Mouse (Mus musculus): ENCODE results near the gene Unc13a. TPM values are rescaled to one million over a fixed set of nuclear protein-coding genes. Genes with fewer than 3 reads are reported as not detected.

The Unc13a gene
- polyA plus RNA-seq, 1 experiment from 2014 or later = 0.50 TPM

DNA sequence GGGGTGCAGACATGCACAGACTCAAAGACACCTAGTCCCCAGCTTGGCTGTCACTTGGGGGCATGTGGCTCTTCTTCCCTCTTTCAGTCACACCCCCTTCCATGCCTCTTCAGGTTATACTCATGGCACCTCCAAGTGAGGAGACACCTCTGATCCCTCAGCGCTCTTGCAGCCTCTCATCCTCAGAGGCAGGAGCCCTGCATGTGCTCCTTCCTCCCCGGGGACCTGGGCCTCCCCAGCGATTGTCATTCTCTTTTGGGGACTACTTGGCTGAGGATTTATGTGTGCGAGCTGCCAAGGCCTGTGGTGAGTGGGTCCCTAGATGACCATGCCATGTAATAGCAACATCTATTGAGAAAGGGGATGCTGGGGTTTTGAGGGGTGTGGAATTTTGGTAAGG, 6.7 kb upstream of the Unc13a start:
- ATAC-seq (replicated peaks; ENCODE audit: low FRiP score, low read depth) (no peak), DNase-seq (ENCODE audit: low spot score) (no peak)
- TF ChIP-seq CTCF (IDR thresholded peaks at IDR 0.05; ENCODE audit: low read depth) = no peak
- H3K4me2 ChIP-seq (ENCODE audit: low read length) = no peak overlapping the region
- 56% methylated on average over 4 of the region's 4 CpGs for WGBS
- no peaks in the 10 kb centered on the region for H3K9me3 ChIP-seq (replicated peaks; ENCODE audit: low read length)
- H3K27ac ChIP-seq = no peak overlapping the region
- peaks cover 12% of the 10 kb centered on the region for H3K4me1 ChIP-seq (replicated peaks; ENCODE audit: insufficient read depth, low read length)
- no peaks in the 10 kb centered on the region for H3K36me3 ChIP-seq (ENCODE audit: insufficient read depth, low read length)
- peaks cover 41% of the 10 kb centered on the region for H3K27me3 ChIP-seq (ENCODE audit: insufficient read depth, low read length)
- no peak overlapping the region for H3K9ac ChIP-seq (ENCODE audit: low read depth, low read length)
- H3K4me3 ChIP-seq (replicated peaks; ENCODE audit: low read depth, low read length) = no peak overlapping the region

DNA sequence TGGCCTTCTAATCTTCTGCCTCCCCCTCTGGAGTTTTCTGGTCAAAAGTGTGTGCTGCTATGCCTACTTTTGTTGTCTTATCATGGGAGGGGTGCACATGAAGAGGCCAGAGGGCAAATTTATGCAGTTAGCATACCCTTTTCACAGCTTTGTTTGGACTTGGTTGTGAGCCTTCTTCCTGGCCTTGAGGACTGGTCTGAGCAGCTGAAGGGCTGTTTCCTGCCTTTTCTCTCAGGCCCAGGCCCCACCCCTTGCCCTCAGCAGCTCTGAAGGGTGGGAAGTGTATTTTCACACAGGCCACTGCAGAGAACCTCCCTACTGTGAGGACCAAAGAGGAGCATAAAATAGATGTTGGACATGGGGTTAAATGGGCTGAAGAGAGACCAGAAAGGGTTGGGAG, 6.0 kb upstream of the Unc13a start:
- peaks cover 12% of the 10 kb centered on the region for H3K4me1 ChIP-seq (replicated peaks; ENCODE audit: insufficient read depth, low read length)
- no peaks in the 10 kb centered on the region for H3K9me3 ChIP-seq (replicated peaks; ENCODE audit: low read length)
- ATAC-seq (replicated peaks; ENCODE audit: low FRiP score, low read depth) (no peak), DNase-seq (ENCODE audit: low spot score) (no peak)
- no peaks in the 10 kb centered on the region for H3K36me3 ChIP-seq (ENCODE audit: insufficient read depth, low read length)
- H3K9ac ChIP-seq (ENCODE audit: low read depth, low read length) = no peak overlapping the region
- no peak overlapping the region for H3K4me3 ChIP-seq (replicated peaks; ENCODE audit: low read depth, low read length)
- TF ChIP-seq CTCF (IDR thresholded peaks at IDR 0.05; ENCODE audit: low read depth) = no peak
- peaks cover 34% of the 10 kb centered on the region for H3K27me3 ChIP-seq (ENCODE audit: insufficient read depth, low read length)
- no peak overlapping the region for H3K4me2 ChIP-seq (ENCODE audit: low read length)
- no peak overlapping the region for H3K27ac ChIP-seq

DNA sequence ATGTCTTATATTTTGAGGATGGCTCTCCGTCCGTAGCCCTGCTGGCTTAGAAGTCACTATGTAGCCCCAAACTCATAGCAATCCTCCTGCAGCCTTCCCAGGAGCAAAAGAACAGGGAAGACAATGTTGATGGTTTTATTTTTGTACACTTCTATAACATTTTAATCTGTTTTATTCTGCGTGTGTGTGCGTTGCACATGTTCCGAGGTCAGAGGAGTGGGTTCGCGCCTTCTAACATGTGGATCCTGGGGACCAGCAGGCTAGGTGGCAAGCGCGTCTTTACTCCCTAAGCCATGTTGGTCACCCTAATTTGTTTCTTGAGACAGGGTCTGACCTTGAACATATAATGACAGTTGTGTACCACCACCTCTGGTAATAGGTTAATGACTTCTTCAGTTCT, 5.2 kb upstream of the Unc13a start:
- no peak for DNase-seq (ENCODE audit: low spot score)
- Histone ChIP-seq H3K4me3 (replicated peaks; ENCODE audit: low read depth, low read length) (peak overlapping the region; percentile 47), H3K4me2 (ENCODE audit: low read length) (peak overlapping the region; percentile 78), H3K4me1 (replicated peaks; ENCODE audit: insufficient read depth, low read length) (peaks cover 15% of the 10 kb centered on the region), H3K9me3 (replicated peaks; ENCODE audit: low read length) (no peaks in the 10 kb centered on the region), H3K27ac (peak overlapping the region; percentile 47; the same call in 1 of the 2 replicates), H3K27me3 (ENCODE audit: insufficient read depth, low read length) (peaks cover 27% of the 10 kb centered on the region), H3K9ac (ENCODE audit: low read depth, low read length) (peak overlapping the region; percentile 50; the same call in 1 of the 2 replicates), H3K36me3 (ENCODE audit: insufficient read depth, low read length) (no peaks in the 10 kb centered on the region)
- 59% methylated on average over 9 of the region's 9 CpGs for WGBS
- TF ChIP-seq CTCF (IDR thresholded peaks at IDR 0.05; ENCODE audit: low read depth) = no peak
- no peak for ATAC-seq (replicated peaks; ENCODE audit: low FRiP score, low read depth)

DNA sequence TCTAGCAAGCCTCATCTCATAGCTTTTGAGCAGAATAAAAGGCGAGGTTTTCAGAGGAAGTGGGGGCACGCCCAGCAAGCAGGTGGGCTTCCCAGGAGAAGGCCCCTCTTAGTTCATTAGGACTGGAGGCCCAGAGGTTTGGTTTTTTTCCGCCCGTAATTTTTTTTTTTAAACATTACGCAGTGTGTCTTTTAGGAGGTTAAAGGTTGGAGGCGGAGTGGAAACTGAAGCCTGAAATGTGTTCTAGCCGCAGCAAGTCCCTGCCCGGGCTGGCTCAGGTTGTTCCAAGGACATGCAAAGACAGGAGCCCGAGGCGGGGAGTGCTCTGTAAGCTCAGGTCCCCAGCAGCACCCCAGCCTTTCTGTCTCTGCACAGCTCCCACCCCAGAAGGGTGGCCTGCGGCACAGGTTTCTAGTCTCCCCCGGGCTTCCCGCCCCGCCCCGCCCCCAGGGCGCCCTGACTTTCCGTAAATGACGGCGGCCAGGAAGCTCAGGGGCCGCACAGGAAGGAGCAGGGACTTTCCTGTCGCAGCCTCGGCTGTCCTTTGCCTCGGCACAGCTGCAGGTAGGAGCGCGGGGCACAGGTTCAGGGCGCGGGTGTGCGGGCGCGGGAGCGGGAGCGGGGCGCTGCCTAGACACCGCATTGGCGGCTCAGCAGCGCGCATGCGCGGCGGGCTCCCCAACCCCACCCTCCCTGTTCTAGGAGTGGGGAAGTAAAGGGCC, 4.6 kb upstream of the Unc13a start, which contains the start of gene Jak3:
Gene Jak3 (plus strand): TSS at position 277 of the 722 bp plus-strand sequence.
- Histone ChIP-seq H3K4me3 (replicated peaks; ENCODE audit: low read depth, low read length) (peak within 1 kb of the TSS; percentile 47), H3K27ac (peak within 1 kb of the TSS; percentile 47; the same call in 1 of the 2 replicates), H3K27me3 (ENCODE audit: insufficient read depth, low read length) (peaks cover 22% of the 10 kb centered on the region), H3K4me2 (ENCODE audit: low read length) (peak within 1 kb of the TSS; percentile 78), H3K9ac (ENCODE audit: low read depth, low read length) (peak within 1 kb of the TSS; percentile 50), H3K36me3 (ENCODE audit: insufficient read depth, low read length) (no peaks in the 10 kb centered on the region), H3K9me3 (replicated peaks; ENCODE audit: low read length) (no peaks in the 10 kb centered on the region), H3K4me1 (replicated peaks; ENCODE audit: insufficient read depth, low read length) (peaks cover 19% of the 10 kb centered on the region)
- WGBS = 4% methylated on average over 39 of the region's 40 CpGs
- DNase-seq (ENCODE audit: low spot score) (peak; percentile 60), ATAC-seq (replicated peaks; ENCODE audit: low FRiP score, low read depth) (0 out of 2 replicates have a peak, but pooled peaks have one; percentile 6)
- no peak for TF ChIP-seq CTCF (IDR thresholded peaks at IDR 0.05; ENCODE audit: low read depth)

DNA sequence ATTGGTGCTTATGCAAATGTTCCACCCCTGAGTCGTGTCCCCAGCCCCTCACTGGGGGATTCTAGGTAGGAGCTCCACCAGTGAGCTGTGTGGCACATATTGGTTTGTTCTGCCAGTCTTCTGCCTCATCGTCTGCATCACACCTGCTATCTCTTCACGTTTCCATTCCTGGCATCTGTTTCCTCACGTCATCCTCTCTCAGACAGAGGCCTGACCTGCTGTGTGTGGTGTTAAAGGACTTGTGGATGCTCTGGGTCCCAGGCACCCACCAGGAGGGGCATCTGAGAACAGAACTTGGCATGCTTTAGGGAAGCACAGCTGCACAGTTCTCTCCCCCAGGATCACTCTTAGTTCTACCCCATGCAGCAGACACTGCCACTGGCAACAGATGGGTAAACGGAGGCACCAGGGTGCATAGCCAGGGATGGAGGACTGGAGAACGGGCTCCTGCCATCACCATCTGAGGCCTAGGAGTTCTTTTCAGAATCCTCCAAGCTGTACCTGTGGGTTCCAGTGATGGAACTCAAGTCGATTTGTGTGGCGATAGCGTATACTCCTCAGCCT, 4.0 kb upstream of the Unc13a start:
- Histone ChIP-seq H3K27me3 (ENCODE audit: insufficient read depth, low read length) (peaks cover 15% of the 10 kb centered on the region; the same call in 1 of the 2 replicates), H3K4me1 (replicated peaks; ENCODE audit: insufficient read depth, low read length) (peaks cover 23% of the 10 kb centered on the region), H3K9ac (ENCODE audit: low read depth, low read length) (peak overlapping the region; percentile 50), H3K27ac (0 out of 2 replicates have a peak overlapping the region, but pooled peaks have one; percentile 47), H3K4me2 (ENCODE audit: low read length) (peak overlapping the region; percentile 78), H3K9me3 (replicated peaks; ENCODE audit: low read length) (no peaks in the 10 kb centered on the region), H3K4me3 (replicated peaks; ENCODE audit: low read depth, low read length) (peak overlapping the region; percentile 47; the same call in 1 of the 2 replicates), H3K36me3 (ENCODE audit: insufficient read depth, low read length) (no peaks in the 10 kb centered on the region)
- WGBS = 44% methylated on average over 9 of the region's 9 CpGs
- no peak for TF ChIP-seq CTCF (IDR thresholded peaks at IDR 0.05; ENCODE audit: low read depth)
- DNase-seq (ENCODE audit: low spot score) (no peak), ATAC-seq (replicated peaks; ENCODE audit: low FRiP score, low read depth) (no peak)

DNA sequence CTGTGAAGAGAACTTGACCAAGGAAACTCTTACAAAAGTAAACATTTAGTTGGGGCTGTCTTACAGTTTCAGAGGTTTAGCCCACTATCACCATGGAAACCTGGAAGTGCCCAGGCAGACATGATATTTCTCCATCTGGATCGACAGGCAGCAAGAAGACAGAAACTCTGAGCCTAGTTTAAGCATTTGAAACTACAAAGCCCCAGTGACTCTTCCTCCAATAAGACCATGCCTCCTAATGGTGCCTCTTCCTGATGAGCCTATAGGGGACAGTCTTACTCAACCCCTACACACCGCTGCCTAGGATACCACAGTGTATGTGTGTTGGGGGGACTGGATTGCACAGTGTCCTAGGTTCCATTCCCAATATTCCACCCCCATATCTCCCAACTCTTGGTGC, 2.5 kb upstream of the Unc13a start:
- no peak overlapping the region for H3K9ac ChIP-seq (ENCODE audit: low read depth, low read length)
- H3K27me3 ChIP-seq (ENCODE audit: insufficient read depth, low read length) = peaks cover 14% of the 10 kb centered on the region; the same call in 1 of the 2 replicates
- no peak overlapping the region for H3K4me3 ChIP-seq (replicated peaks; ENCODE audit: low read depth, low read length)
- no peak for DNase-seq (ENCODE audit: low spot score)
- no peak for TF ChIP-seq CTCF (IDR thresholded peaks at IDR 0.05; ENCODE audit: low read depth)
- H3K9me3 ChIP-seq (replicated peaks; ENCODE audit: low read length) = no peaks in the 10 kb centered on the region
- 73% methylated on average over 2 of the region's 2 CpGs for WGBS
- peaks cover 16% of the 10 kb centered on the region; the same call in 1 of the 2 replicates for H3K4me1 ChIP-seq (replicated peaks; ENCODE audit: insufficient read depth, low read length)
- no peak for ATAC-seq (replicated peaks; ENCODE audit: low FRiP score, low read depth)
- no peak overlapping the region for H3K4me2 ChIP-seq (ENCODE audit: low read length)
- H3K27ac ChIP-seq = no peak overlapping the region
- no peaks in the 10 kb centered on the region for H3K36me3 ChIP-seq (ENCODE audit: insufficient read depth, low read length)

Data from kidney, postnatal 0 days (tissue).